Mouse (Mus musculus) neural tube, embryonic 13.5 days (tissue): ENCODE measurements around the gene Zbtb7b. TPM values are rescaled to one million over a fixed set of nuclear protein-coding genes. Genes with fewer than 3 reads are reported as not detected.

Experiments
- ATAC-seq: fragments of 200-750 bp; cut with Nextera tagmentation; 2 replicates; pipeline ENCODE4 v1.8.0; 2017; ENCODE audit warnings: low read depth, mild to moderate bottlenecking, moderate TSS enrichment, moderate library complexity
- H3K27ac ChIP-seq: fragments of 300-500 bp; sonication (generic); replicated peaks from 2 replicates; pipeline ENCODE4 v1.5.1; 2015; ENCODE audit warnings: moderate library complexity, mild to moderate bottlenecking, inconsistent platforms
- H3K27me3 ChIP-seq: fragments of 300-500 bp; sonication (generic); 2 replicates; pipeline ENCODE4 v1.6.1; 2015; ENCODE audit warnings: mild to moderate bottlenecking, inconsistent platforms
- H3K36me3 ChIP-seq: fragments of 300-500 bp; sonication (generic); 2 replicates; pipeline ENCODE4 v1.6.1; 2015; ENCODE audit warnings: mild to moderate bottlenecking, inconsistent platforms
- H3K4me1 ChIP-seq: fragments of 300-500 bp; sonication (generic); replicated peaks from 2 replicates; pipeline ENCODE4 v1.6.1; 2015; ENCODE audit warnings: inconsistent platforms
- H3K4me2 ChIP-seq: fragments of 300-500 bp; sonication (generic); 2 replicates; pipeline ENCODE4 v1.6.1; 2015; ENCODE audit warnings: inconsistent platforms, mild to moderate bottlenecking, moderate library complexity
- H3K4me3 ChIP-seq: fragments of 300-500 bp; sonication (generic); 2 replicates; pipeline ENCODE4 v1.5.1; 2015; ENCODE audit warnings: mild to moderate bottlenecking, inconsistent platforms
- H3K9ac ChIP-seq: fragments of 300-500 bp; sonication (generic); 2 replicates; pipeline ENCODE4 v1.6.1; 2015; ENCODE audit warnings: moderate library complexity, mild to moderate bottlenecking, inconsistent platforms
- H3K9me3 ChIP-seq: fragments of 300-500 bp; sonication (generic); 2 replicates; pipeline ENCODE4 v1.6.1; 2016; ENCODE audit warnings: inconsistent platforms
- WGBS: fragments of 180-500 bp; shearing (Covaris S2); methylation state at CpG from one replicate; pipeline ENCODE4 v1.1.7; 2015; 5-methylcytosine and 5-hydroxymethylcytosine counted together
- polyA plus RNA-seq: library from polyadenylated mRNA; unstranded; fragments of >200 nt; fragmentation: Nextera tagmentation; extraction: Ambion mirVana; gene quantifications from 2 replicates; pipeline ENCODE4 v1.2.1, GENCODE M21; 2015

The Zbtb7b gene
- polyA plus RNA-seq, 1 experiment from 2014 or later, result 0.68 TPM

DNA sequence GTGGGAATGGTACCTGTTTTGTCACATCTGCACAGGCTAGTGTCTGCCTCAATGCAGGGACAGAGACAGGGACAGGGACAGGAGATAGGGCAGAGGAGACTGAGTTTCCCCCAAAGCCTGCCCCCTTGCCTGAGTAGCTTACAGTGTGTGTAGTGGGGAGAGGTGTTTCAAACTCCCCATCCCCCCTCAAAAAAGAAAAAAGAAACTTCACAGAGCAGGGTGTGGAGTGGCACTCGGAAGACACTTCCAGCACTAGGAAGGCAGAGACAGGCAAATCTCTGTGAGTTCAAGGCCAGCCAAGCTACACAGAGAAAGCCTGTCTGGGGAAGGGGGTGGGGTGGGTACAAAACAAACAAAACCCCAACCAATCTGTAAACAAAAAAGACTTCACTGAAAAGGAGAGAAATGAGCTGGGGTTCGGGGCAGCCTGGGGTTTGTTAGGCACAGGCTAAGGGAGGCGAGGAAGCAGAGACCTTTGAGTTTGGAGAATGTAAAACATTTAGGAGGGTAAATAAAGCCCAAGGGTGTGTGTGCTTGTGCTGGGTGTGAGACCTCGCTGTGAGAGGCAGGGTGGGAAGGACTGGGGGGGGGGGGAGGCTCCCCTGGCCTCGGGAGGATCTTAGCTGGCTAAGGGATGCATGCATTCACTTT lies 20.9 kb downstream of the Zbtb7b start:
- Histone ChIP-seq H3K36me3 (no peaks in the 10 kb centered on the region), H3K4me1 (peaks cover 9% of the 10 kb centered on the region), H3K9ac (no peak overlapping the region), H3K4me3 (no peak overlapping the region), H3K27me3 (0 out of 2 replicates have a peak, but pooled peaks cover 3% of the 10 kb centered on the region), H3K4me2 (no peak overlapping the region), H3K27ac (no peak overlapping the region), H3K9me3 (no peaks in the 10 kb centered on the region)
- no peak for ATAC-seq
- WGBS, result 52% methylated on average over 5 of the region's 5 CpGs

DNA sequence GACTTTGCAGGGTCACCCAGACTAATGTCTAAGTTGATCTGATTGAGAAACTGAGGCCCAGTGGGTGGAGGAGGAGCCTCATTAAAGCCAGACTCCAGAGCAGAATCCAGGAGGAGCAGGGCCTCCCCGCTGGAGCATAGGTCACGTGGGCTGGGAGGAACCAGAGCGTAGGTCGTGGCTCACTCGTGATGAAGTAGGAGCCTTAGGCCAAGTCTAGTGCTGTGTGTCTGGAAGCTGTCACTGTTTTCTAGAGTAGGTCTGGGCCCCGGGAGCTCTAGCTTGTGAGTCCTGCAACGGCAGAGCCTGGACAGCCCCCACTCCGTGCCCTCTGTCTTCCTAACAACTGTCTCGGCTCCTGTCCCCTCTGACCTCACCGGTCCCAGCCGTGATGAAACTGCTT lies 27.2 kb downstream of the Zbtb7b start:
- H3K4me3 ChIP-seq, result no peak overlapping the region
- H3K4me2 ChIP-seq, result no peak overlapping the region
- no peaks in the 10 kb centered on the region for H3K36me3 ChIP-seq
- no peak overlapping the region for H3K9ac ChIP-seq
- WGBS, result 80% methylated on average over 11 of the region's 11 CpGs
- no peak overlapping the region for H3K27ac ChIP-seq
- H3K4me1 ChIP-seq, result no peaks in the 10 kb centered on the region
- 0 out of 2 replicates have a peak, but pooled peaks cover 3% of the 10 kb centered on the region for H3K27me3 ChIP-seq
- ATAC-seq, result no peak
- no peaks in the 10 kb centered on the region for H3K9me3 ChIP-seq

DNA sequence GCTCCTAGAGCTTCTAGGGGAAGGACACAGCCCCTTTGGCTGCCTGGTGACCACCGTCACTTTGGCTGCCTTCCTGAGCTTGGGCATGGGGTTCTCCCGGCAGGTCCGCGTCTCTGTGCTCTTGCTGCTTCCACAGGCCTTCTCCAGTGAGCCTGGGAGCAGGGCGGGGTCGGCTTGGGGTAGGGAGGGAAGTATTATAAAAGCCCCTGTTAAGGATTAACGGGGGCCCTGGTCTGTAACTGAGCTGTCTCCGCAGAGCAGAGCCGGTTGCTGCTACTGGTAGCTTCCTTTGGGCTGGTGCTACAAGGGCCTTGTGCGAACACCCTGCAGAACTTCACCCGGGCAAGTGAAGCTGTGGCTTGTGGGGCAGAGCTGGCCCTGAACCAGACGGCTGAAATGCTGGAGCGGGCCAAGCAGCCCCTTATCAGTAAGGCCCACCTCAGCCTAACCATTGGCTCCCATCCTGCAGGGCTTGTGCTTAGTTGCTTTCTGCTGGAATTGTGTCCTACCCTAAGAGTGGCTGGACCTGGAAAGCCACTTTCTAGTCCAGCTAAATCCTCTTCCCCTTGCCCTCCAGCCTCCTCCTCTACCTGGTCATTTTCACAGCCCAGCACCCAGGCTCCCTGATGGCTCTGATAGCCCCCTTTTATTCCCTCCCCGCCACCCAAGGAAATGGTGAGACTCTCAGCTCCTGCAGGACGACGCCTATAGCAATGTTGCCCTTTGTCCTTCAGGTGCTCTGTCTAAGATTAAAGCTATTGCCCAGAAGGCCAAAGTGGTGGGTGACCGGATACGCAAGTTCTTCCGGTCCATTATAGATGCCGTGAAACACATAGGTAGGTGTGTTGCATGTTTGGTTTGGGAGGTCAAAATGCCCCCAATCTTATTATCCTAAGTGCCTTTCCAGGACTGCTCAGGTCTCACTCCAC lies 28.8 kb downstream of the Zbtb7b start:
- WGBS, result 75% methylated on average over 20 of the region's 20 CpGs
- Histone ChIP-seq H3K4me3 (no peak overlapping the region), H3K27ac (no peak overlapping the region), H3K9ac (no peak overlapping the region), H3K9me3 (no peaks in the 10 kb centered on the region), H3K4me1 (no peaks in the 10 kb centered on the region), H3K4me2 (no peak overlapping the region), H3K36me3 (no peaks in the 10 kb centered on the region), H3K27me3 (no peaks in the 10 kb centered on the region)
- no peak for ATAC-seq

DNA sequence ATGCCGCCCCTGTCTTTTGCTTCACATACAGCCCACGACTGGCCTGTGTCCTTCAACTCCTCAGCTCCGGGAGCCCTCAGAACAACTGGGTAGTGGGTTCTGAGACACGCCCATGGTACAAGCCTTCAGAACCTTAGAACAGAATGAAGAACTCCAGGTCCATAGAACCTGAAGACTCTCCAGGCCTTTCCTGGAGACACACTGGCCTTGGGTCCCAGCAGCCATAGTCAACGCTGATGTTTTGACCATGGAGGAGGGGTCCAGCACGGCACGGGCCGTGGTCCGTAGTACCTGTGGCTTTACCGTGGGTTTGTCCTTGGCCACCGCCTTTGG lies 29.5 kb downstream of the Zbtb7b start, which contains the start of gene Dcst1:
TSS of gene Dcst1 (minus strand) at position 101 of the 333 bp plus-strand sequence.
- Histone ChIP-seq H3K4me2 (no peak within 1 kb of the TSS), H3K9ac (no peak within 1 kb of the TSS), H3K9me3 (no peaks in the 10 kb centered on the region), H3K4me1 (no peaks in the 10 kb centered on the region), H3K4me3 (no peak within 1 kb of the TSS), H3K27ac (no peak within 1 kb of the TSS), H3K27me3 (no peaks in the 10 kb centered on the region), H3K36me3 (no peaks in the 10 kb centered on the region)
- no peak for ATAC-seq
- WGBS, result 86% methylated on average over 11 of the region's 11 CpGs

DNA sequence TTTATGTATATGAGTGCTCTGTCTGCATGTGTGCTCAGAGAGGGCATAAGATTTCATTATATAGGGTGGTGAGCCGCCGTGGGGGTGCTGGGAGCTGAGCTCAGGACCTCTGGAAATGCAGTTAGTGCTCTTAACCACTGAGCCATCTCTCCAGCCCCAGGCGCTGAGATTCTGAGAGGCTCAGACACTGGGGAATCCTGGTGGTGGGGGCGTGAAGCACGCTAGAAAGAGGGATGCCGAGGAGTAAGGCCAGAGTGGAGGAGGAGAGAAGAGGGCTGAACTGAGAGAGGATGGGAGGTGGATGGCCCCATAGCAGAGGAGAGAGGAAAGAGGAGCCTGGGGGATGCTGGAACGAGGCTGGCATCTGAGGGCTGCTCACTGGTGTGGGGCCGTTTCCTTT lies 29.9 kb downstream of the Zbtb7b start:
- WGBS, result 57% methylated on average over 8 of the region's 8 CpGs
- no peaks in the 10 kb centered on the region for H3K36me3 ChIP-seq
- no peak overlapping the region for H3K4me2 ChIP-seq
- H3K4me1 ChIP-seq, result no peaks in the 10 kb centered on the region
- H3K9me3 ChIP-seq, result no peaks in the 10 kb centered on the region
- no peak overlapping the region for H3K27ac ChIP-seq
- H3K4me3 ChIP-seq, result no peak overlapping the region
- no peak for ATAC-seq
- no peaks in the 10 kb centered on the region for H3K27me3 ChIP-seq
- H3K9ac ChIP-seq, result no peak overlapping the region

DNA sequence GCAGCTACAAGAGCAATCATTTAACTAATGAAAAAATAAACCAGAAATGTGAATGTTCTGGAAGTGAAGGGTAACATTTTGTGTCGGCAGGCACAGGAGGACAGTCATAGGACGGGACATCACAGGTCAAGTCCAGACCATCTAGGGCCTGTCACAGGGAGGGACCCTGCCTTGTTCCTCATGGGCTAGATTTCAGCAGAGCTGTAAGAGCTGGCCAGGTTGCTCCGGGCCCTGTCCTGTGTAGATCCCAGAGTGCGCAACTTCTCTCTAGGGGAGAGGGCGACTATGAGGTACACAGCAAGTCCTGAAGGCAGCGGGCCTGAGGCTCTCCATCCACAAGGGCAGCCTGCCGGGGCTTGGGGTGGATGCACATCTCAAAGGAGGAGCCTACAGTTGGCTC lies 32.9 kb downstream of the Zbtb7b start, which contains the start of gene Dcst2:
TSS of gene Dcst2 (plus strand) at position 301 of the 400 bp plus-strand sequence.
- Histone ChIP-seq H3K4me2 (no peak within 1 kb of the TSS), H3K9ac (no peak within 1 kb of the TSS), H3K27me3 (no peaks in the 10 kb centered on the region), H3K36me3 (no peaks in the 10 kb centered on the region), H3K9me3 (no peaks in the 10 kb centered on the region), H3K4me3 (no peak within 1 kb of the TSS), H3K4me1 (no peaks in the 10 kb centered on the region), H3K27ac (no peak within 1 kb of the TSS)
- 84% methylated on average over 7 of the region's 7 CpGs for WGBS
- ATAC-seq, result no peak

DNA sequence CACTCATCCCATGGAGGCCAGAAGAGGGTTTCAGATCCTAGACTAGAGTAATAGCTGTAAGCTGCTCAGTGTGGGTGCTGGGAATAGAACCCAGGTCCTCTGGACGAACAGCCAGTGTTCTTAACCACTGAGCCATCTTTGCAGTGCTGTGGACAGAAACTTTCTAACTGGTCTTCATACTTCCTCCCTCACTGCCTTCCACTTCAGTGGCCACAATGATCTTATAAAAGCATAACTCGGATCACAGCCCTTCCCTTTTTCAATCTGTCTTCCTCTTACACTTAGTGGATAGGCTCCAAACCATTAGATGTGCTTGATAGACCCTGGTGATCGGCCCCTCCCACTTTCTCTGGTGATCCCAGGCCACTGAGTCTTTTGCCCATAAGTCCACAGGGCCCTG lies 34.3 kb downstream of the Zbtb7b start:
- no peak overlapping the region for H3K4me2 ChIP-seq
- H3K9ac ChIP-seq, result no peak overlapping the region
- H3K4me3 ChIP-seq, result no peak overlapping the region
- H3K36me3 ChIP-seq, result no peaks in the 10 kb centered on the region
- no peak for ATAC-seq
- H3K9me3 ChIP-seq, result no peaks in the 10 kb centered on the region
- no peaks in the 10 kb centered on the region for H3K4me1 ChIP-seq
- H3K27me3 ChIP-seq, result no peaks in the 10 kb centered on the region
- no peak overlapping the region for H3K27ac ChIP-seq
- 79% methylated on average over 3 of the region's 3 CpGs for WGBS

DNA sequence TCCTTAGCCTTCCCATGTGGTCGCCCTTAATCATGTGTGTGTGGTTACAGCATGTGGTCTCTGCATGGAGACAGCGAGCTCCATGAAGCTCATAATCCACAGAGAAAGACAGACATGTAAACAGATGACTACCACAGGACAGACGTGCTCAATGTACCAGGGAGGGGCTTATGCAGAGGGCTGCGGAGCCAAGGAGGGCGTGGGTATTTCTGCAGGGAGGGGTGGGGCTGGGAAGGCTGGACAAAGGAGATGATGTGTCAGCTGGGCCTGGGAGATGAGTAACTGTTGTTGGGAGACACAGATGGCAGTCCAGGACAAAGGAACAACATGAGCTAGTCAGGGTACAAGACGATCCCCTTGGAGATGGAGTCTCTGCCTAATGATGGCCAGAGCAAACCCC lies 34.9 kb downstream of the Zbtb7b start:
- Histone ChIP-seq H3K36me3 (no peaks in the 10 kb centered on the region), H3K27ac (no peak overlapping the region), H3K9ac (no peak overlapping the region), H3K9me3 (no peaks in the 10 kb centered on the region), H3K4me2 (no peak overlapping the region), H3K4me3 (no peak overlapping the region), H3K27me3 (no peaks in the 10 kb centered on the region), H3K4me1 (no peaks in the 10 kb centered on the region)
- no peak for ATAC-seq
- WGBS, result 67% methylated on average over 6 of the region's 6 CpGs

DNA sequence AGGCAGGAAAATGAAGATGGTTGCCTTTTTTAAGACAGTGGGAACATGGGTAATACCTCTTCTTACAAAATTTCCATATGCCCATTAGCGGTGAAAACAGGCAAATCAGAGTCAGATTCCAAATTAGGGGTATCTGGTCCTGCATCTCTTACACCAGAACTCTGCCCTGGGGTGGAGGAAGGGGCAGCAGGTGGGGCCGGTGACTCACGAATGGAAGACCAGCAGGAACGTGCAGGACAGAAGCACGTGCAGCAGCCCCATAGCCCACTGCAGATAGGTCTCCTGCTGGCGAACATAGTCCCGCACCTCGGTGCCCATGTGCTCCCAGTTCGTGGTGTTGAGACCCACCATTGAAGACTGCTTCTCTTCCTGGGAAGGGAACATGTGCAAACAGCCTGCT lies 38.5 kb downstream of the Zbtb7b start:
- peaks cover 6% of the 10 kb centered on the region; the same call in 1 of the 2 replicates for H3K27me3 ChIP-seq
- no peak overlapping the region for H3K27ac ChIP-seq
- H3K4me3 ChIP-seq, result no peak overlapping the region
- no peaks in the 10 kb centered on the region for H3K9me3 ChIP-seq
- no peak overlapping the region for H3K4me2 ChIP-seq
- no peak for ATAC-seq
- 74% methylated on average over 9 of the region's 9 CpGs for WGBS
- no peaks in the 10 kb centered on the region for H3K36me3 ChIP-seq
- no peaks in the 10 kb centered on the region for H3K4me1 ChIP-seq
- no peak overlapping the region for H3K9ac ChIP-seq

DNA sequence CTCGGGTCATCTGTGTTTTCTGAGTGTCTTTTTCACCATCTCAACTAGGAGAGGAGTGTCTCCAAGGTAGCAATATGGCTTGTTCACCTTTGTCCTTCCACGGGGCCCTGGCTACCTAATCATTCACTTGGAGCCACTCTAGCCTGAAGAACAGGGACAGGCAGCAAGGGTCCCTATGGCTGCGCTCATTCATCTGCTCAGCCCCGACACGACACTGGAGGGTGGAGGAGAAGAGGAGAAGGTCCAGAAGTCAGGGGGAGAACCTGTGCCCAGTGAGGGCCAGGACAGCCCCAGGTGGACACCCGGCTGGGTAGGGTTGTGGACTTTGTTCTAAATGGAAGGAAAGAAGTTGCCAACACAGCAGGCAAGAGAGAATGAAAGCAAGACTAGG lies 39.1 kb downstream of the Zbtb7b start:
- Histone ChIP-seq H3K27ac (no peak overlapping the region), H3K9ac (no peak overlapping the region), H3K4me3 (no peak overlapping the region), H3K9me3 (no peaks in the 10 kb centered on the region), H3K27me3 (peaks cover 6% of the 10 kb centered on the region; the same call in 1 of the 2 replicates), H3K4me2 (no peak overlapping the region), H3K4me1 (peaks cover 4% of the 10 kb centered on the region), H3K36me3 (no peaks in the 10 kb centered on the region)
- 84% methylated on average over 6 of the region's 6 CpGs for WGBS
- no peak for ATAC-seq

DNA sequence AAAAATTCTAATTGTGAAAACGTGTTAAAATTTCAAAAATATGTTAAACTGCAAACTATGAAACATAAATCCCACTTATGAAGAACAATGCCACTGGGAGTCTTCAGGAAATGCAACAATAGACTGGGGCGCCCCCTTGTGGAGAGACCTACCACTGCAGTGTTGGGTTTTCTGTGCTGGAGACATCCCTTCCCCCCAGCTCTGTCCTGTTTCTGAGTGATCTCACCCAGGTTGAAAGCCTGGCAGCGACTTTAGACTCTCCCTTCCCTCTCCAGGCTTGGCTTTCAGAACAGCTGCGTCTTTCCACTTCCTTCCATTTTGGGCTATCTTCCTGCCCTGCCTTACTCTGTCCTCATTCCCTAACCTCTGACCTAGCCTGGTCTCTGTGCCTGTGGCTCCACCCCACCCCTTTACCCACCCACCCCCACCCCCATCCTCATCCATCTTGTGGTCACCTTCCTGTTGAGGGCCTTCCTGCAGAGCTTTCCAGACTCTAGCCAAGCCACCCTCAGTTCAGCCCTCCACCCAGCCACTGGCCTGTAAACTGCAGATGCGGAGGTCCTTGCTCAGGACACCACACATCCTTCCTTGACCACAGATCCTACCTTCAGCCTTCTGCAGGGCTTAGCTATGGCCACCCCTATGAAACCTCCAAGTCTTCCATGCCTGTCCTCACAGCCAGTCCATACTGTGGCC lies 39.6 kb downstream of the Zbtb7b start:
- Histone ChIP-seq H3K4me1 (peaks cover 9% of the 10 kb centered on the region), H3K4me2 (no peak overlapping the region), H3K9me3 (no peaks in the 10 kb centered on the region), H3K36me3 (no peaks in the 10 kb centered on the region), H3K27ac (no peak overlapping the region), H3K4me3 (no peak overlapping the region), H3K27me3 (peaks cover 6% of the 10 kb centered on the region; the same call in 1 of the 2 replicates), H3K9ac (no peak overlapping the region)
- no peak for ATAC-seq
- WGBS, result 21% methylated on average over 5 of the region's 5 CpGs

DNA sequence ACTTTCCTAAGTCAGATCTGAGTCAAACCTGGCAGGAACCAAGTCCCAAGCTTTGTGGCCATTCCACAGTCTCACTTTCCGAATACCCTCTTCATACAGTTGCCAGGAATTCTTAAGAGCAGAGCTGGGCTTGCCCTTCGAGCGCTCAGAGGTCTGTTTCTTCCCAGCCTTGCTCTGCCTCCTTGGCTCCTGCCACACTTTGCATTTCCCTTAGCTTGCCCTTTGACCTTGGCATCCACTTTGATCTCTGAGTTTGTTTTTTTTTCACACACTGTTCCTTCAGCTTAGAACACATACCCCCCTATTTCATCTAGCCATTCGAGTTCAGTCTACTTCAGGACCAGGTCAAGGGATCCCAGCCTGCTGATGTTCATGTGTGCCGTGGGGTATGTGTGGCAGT lies 43.3 kb downstream of the Zbtb7b start:
- peaks cover 23% of the 10 kb centered on the region for H3K4me1 ChIP-seq
- H3K27me3 ChIP-seq, result peaks cover 17% of the 10 kb centered on the region
- no peak for ATAC-seq
- no peaks in the 10 kb centered on the region for H3K9me3 ChIP-seq
- H3K4me3 ChIP-seq, result no peak overlapping the region
- WGBS, result 69% methylated on average over 5 of the region's 5 CpGs
- H3K27ac ChIP-seq, result no peak overlapping the region
- H3K36me3 ChIP-seq, result peaks cover 4% of the 10 kb centered on the region; the same call in 1 of the 2 replicates
- H3K9ac ChIP-seq, result no peak overlapping the region
- H3K4me2 ChIP-seq, result no peak overlapping the region
